Mouse (Mus musculus) B cell, adult (primary cell): ENCODE measurements around the gene Gpi1. TPM values are rescaled to one million over a fixed set of nuclear protein-coding genes. Genes with fewer than 3 reads are reported as not detected.

ENCODE experiments used
- total RNA-seq: library from RNA; stranded (reverse); gene quantifications from 4 replicates; pipeline ENCODE4 v1.2.4, GENCODE M21; 2023; ENCODE audit not compliant: inconsistent age

Gpi1 gene
- 219 to 269 TPM (median 250 TPM) in 4 replicates for total RNA-seq

GRCm38 (mm10) chr7:34230116-34230515 lies at the start of gene Gpi1:
TSS of gene Gpi1 (minus strand) at chr7:34230336.

GRCm38 (mm10) chr7:34250738-34251137 lies 20.6 kb upstream of the Gpi1 start, which contains the start of gene Gm6096:
TSS of gene Gm6096 (plus strand) at chr7:34251038.

GRCm38 (mm10) chr7:34196132-34197128 lies 33.7 kb downstream of the Gpi1 start, which contains the start of gene Pdcd2l:
TSS of gene Pdcd2l (minus strand) at chr7:34196661.

GRCm38 (mm10) chr7:34169454-34169853 lies 60.7 kb downstream of the Gpi1 start, which contains the start of gene Uba2:
TSS of gene Uba2 (minus strand) at chr7:34169599.

Other genes starting within 250 kb of the Gpi1 start
- not detected in 4 replicates for gene Scgb2b27, start 216.4 kb downstream of the Gpi1 start, total RNA-seq
- gene Scgb1b27, start 208.9 kb downstream of the Gpi1 start, total RNA-seq: not detected in 4 replicates
- not detected in 4 replicates for gene Scgb1b30, start 134.9 kb downstream of the Gpi1 start, total RNA-seq
- gene Wtip, start 97.1 kb downstream of the Gpi1 start, total RNA-seq: not detected in 4 replicates
- 85.7 to 95.3 TPM (median 88.2 TPM) in 4 replicates for gene Uba2, start 60.7 kb downstream of the Gpi1 start, total RNA-seq
- gene Pdcd2l, start 33.7 kb downstream of the Gpi1 start, total RNA-seq: 22.8 to 29.8 TPM (median 27.6 TPM) in 4 replicates
- gene Gm6096, start 20.7 kb upstream of the Gpi1 start, total RNA-seq: not detected in 4 replicates
- gene 4931406P16Rik, start 83.2 kb upstream of the Gpi1 start, total RNA-seq: 48.9 to 64.6 TPM (median 60.4 TPM) in 4 replicates
- gene Lsm14a, start 163.0 kb upstream of the Gpi1 start, total RNA-seq: 183 to 200 TPM (median 188 TPM) in 4 replicates